Mouse (Mus musculus) embryonic facial prominence, embryonic 11.5 days (tissue): Measurements from ENCODE around the gene Pdcd7. TPM values are rescaled to one million over a fixed set of nuclear protein-coding genes. Genes with fewer than 3 reads are reported as not detected.
A peak's percentile ranks its signal among the peaks of the same experiment; 100 is the strongest.

ENCODE experiments used
- ATAC-seq: fragments of 200-750 bp; cut with Nextera tagmentation; replicated peaks from 2 replicates; pipeline ENCODE4 v1.8.0; 2017; ENCODE audit warnings: low read depth; ENCODE audit not compliant: insufficient number of reproducible peaks, low FRiP score, low TSS enrichment
- DNase-seq: peaks from one replicate; pipeline ENCODE4 v3.0.0-alpha.2; 2015; ENCODE audit warnings: low spot score
- H3K27ac ChIP-seq: fragments of 300-500 bp; sonication (generic); replicated peaks from 2 replicates; pipeline ENCODE4 v1.5.1; 2014; ENCODE audit warnings: mild to moderate bottlenecking, low read depth, low read length, control low read depth
- H3K27me3 ChIP-seq: fragments of 300-500 bp; sonication (generic); 2 replicates; pipeline ENCODE4 v1.6.1; 2014; ENCODE audit warnings: mild to moderate bottlenecking, low read length, moderate library complexity, mixed read lengths; ENCODE audit not compliant: control insufficient read depth, insufficient read depth
- H3K36me3 ChIP-seq: fragments of 300-500 bp; sonication (generic); replicated peaks from 2 replicates; pipeline ENCODE4 v1.6.1; 2014; ENCODE audit warnings: low read depth, mild to moderate bottlenecking, low read length, moderate library complexity, mixed read lengths; ENCODE audit not compliant: control insufficient read depth, insufficient read depth
- H3K4me1 ChIP-seq: fragments of 300-500 bp; sonication (generic); 2 replicates; pipeline ENCODE4 v1.6.1; 2014; ENCODE audit warnings: low read length, mixed read lengths; ENCODE audit not compliant: control insufficient read depth, insufficient read depth
- H3K4me2 ChIP-seq: fragments of 300-500 bp; sonication (generic); 2 replicates; pipeline ENCODE4 v1.6.1; 2014; ENCODE audit warnings: low read depth, mild to moderate bottlenecking, control low read depth, low read length, moderate library complexity
- H3K4me3 ChIP-seq: fragments of 300-500 bp; sonication (generic); 2 replicates; pipeline ENCODE4 v1.5.1; 2014; ENCODE audit warnings: low read depth, low read length, control low read depth
- H3K9ac ChIP-seq: fragments of 300-500 bp; sonication (generic); replicated peaks from 2 replicates; pipeline ENCODE4 v1.6.1; 2014; ENCODE audit warnings: mild to moderate bottlenecking, control low read depth, low read length
- H3K9me3 ChIP-seq: fragments of 300-500 bp; sonication (generic); replicated peaks from 2 replicates; pipeline ENCODE4 v1.6.1; 2016; ENCODE audit warnings: mild to moderate bottlenecking, low read length, inconsistent platforms, mixed read lengths; ENCODE audit not compliant: control insufficient read depth
- WGBS: fragments of 180-500 bp; shearing (Covaris S2); extraction: QIAGEN DNeasy Blood & Tissue Kit; methylation state at CpG from one replicate; pipeline ENCODE4 v1.1.7; 2014; 5-methylcytosine and 5-hydroxymethylcytosine counted together
- polyA plus RNA-seq: library from polyadenylated mRNA; unstranded; fragments of >200 nt; fragmentation: Nextera tagmentation; extraction: Ambion mirVana; gene quantifications from 2 replicates; pipeline ENCODE4 v1.2.1, GENCODE M21; 2014

Gene Pdcd7
- polyA plus RNA-seq, 1 experiment from 2014 or later, result 18.5 TPM

DNA sequence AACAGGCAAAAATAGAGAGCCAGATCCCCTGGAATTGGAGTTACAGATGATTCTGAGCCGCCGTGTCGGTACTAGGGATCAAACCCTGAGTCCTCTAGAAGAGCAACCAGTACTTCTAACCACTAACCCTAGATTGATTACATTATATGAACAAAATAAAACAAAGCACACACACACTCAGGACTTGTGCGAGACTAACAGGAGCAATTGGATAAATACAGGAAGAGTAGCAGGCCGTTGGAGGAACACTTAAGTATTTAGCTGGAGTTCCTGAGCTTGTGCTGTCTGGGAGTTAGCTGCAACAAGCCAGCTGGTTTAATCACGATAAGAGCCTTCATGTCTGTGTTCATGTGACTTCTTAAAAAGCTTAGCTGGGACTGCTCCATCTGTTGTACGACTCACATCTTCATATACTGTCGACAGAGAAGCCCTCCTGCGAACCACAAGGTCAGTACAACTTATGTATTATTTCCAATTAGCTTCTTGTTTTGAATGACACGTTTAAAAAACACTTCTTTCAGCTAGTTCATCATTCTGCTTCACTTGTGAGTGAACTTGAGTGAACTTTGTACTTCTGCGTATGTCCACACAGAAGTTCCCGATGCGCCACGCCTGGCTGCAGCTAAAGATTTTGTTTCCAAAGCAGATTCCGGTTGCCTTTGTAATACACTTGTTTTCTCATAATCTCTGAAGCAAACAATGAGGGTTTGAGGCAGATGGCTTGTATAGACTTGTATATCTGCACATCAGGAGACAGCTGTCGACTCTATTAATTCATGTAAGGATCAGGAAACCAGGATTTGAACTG, 14.9 kb downstream of the Pdcd7 start, which contains the start of gene Ubap1l:
Gene Ubap1l, plus strand, starts transcription at position 401 of the 808 bp plus-strand sequence.
- Histone ChIP-seq H3K36me3 (no peaks in the 10 kb centered on the region), H3K9me3 (no peaks in the 10 kb centered on the region), H3K4me2 (no peak within 1 kb of the TSS), H3K27me3 (no peaks in the 10 kb centered on the region), H3K27ac (no peak within 1 kb of the TSS), H3K4me3 (no peak within 1 kb of the TSS), H3K4me1 (no peaks in the 10 kb centered on the region), H3K9ac (no peak within 1 kb of the TSS)
- no peak for DNase-seq
- ATAC-seq, result no peak
- WGBS, result 90% methylated on average over 16 of the region's 16 CpGs

- Histone ChIP-seq H3K36me3 (no peaks in the 10 kb centered on the region), H3K27me3 (no peaks in the 10 kb centered on the region), H3K9me3 (no peaks in the 10 kb centered on the region), H3K4me3 (no peak overlapping the region), H3K27ac (no peak overlapping the region), H3K9ac (no peak overlapping the region), H3K4me2 (no peak overlapping the region), H3K4me1 (no peaks in the 10 kb centered on the region)
- DNase-seq (no peak), ATAC-seq (no peak)
- 61% methylated on average over 9 of the region's 9 CpGs for WGBS
Observed at GRCm38 (mm10) chr9:65363684-65364083, 17.8 kb downstream of the Pdcd7 start.

- Histone ChIP-seq H3K9ac (no peak overlapping the region), H3K36me3 (no peaks in the 10 kb centered on the region), H3K4me2 (no peak overlapping the region), H3K27ac (no peak overlapping the region), H3K27me3 (no peaks in the 10 kb centered on the region), H3K9me3 (no peaks in the 10 kb centered on the region), H3K4me3 (no peak overlapping the region), H3K4me1 (no peaks in the 10 kb centered on the region)
- DNase-seq (no peak), ATAC-seq (no peak)
- WGBS, result 92% methylated on average over 7 of the region's 7 CpGs
Observed at GRCm38 (mm10) chr9:65365721-65366120, 19.8 kb downstream of the Pdcd7 start.

GRCm38 (mm10) chr9:65371756-65372155, 25.9 kb downstream of the Pdcd7 start:
- H3K9me3 ChIP-seq, result no peaks in the 10 kb centered on the region
- WGBS, result 80% methylated on average over 24 of the region's 24 CpGs
- H3K9ac ChIP-seq, result no peak overlapping the region
- no peak for ATAC-seq
- no peak overlapping the region for H3K4me2 ChIP-seq
- no peak overlapping the region for H3K27ac ChIP-seq
- no peaks in the 10 kb centered on the region for H3K4me1 ChIP-seq
- no peak overlapping the region for H3K4me3 ChIP-seq
- DNase-seq, result no peak
- H3K27me3 ChIP-seq, result no peaks in the 10 kb centered on the region
- H3K36me3 ChIP-seq, result no peaks in the 10 kb centered on the region

DNA sequence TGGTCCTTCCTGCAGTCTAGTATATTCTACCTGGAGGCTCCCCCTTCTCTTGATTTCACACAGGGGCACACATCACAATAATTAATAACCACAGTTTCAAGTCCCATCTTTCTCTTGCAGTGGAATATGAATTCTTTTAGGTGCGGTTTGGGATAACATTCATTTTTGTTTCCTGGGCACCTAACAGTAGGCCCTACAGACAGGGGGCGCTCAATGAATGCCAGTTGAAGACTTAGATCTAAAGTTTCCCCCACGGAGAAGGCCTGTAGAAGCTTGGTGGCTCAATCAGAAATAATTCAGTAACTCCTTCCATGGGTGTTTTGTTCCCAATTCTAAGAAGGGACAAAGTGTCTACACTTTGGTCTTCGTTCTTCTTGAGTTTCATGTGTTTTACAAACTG, 26.5 kb downstream of the Pdcd7 start:
- Histone ChIP-seq H3K4me1 (no peaks in the 10 kb centered on the region), H3K27ac (no peak overlapping the region), H3K4me2 (no peak overlapping the region), H3K27me3 (no peaks in the 10 kb centered on the region), H3K4me3 (no peak overlapping the region), H3K9ac (no peak overlapping the region), H3K9me3 (no peaks in the 10 kb centered on the region), H3K36me3 (no peaks in the 10 kb centered on the region)
- no peak for ATAC-seq
- 78% methylated on average over 4 of the region's 4 CpGs for WGBS
- peak; percentile 12 for DNase-seq

- no peak overlapping the region for H3K27ac ChIP-seq
- no peaks in the 10 kb centered on the region for H3K9me3 ChIP-seq
- H3K4me3 ChIP-seq, result no peak overlapping the region
- H3K4me1 ChIP-seq, result no peaks in the 10 kb centered on the region
- no peaks in the 10 kb centered on the region for H3K36me3 ChIP-seq
- no peaks in the 10 kb centered on the region for H3K27me3 ChIP-seq
- DNase-seq, result no peak
- WGBS, result 73% methylated on average over 5 of the region's 5 CpGs
- H3K9ac ChIP-seq, result no peak overlapping the region
- H3K4me2 ChIP-seq, result no peak overlapping the region
- ATAC-seq, result no peak
Observed at GRCm38 (mm10) chr9:65374468-65375162, 28.7 kb downstream of the Pdcd7 start.

DNA sequence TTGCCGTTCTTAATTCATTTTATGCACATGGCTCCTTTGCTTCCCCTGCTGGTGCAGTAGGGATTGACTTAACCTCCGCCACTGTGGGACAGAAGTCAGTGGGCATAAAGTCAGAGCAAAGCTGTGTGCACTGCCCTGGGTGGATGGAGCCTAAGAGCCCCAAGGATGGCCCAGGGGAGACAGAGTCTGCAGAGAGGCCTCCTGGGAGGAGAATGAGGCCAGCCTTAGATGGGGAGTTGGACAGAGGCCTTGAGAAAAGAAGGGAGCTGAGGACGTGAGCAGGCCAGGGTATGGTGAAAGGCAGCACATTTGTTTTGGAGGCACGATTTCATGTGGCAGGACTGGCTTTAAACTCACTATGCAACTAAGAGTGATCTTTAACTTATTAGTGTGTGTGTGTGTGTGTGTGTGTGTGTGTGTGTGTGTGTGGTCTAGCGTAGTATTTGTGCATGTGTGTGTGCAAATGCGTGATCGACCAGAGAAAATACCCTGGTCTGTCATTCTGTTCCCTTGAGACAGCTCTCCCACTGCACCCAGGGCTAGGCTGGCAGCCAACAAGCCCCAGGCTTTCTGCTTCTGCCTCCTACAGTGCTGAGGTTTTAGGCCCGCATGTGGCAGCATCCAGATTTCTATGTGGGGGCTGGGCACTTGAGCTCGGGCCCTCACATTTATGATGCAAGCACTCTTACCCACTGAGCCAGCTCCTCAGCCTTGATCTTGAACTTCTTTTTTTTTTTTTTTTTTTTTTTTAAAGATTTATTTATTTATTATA, 29.4 kb downstream of the Pdcd7 start:
- H3K9ac ChIP-seq, result no peak overlapping the region
- H3K27me3 ChIP-seq, result no peaks in the 10 kb centered on the region
- WGBS, result 86% methylated on average over 9 of the region's 9 CpGs
- DNase-seq (no peak), ATAC-seq (no peak)
- H3K27ac ChIP-seq, result no peak overlapping the region
- no peak overlapping the region for H3K4me2 ChIP-seq
- no peaks in the 10 kb centered on the region for H3K9me3 ChIP-seq
- no peak overlapping the region for H3K4me3 ChIP-seq
- no peaks in the 10 kb centered on the region for H3K4me1 ChIP-seq
- no peaks in the 10 kb centered on the region for H3K36me3 ChIP-seq
